Mouse (Mus musculus): ENCODE results near the gene Six1. TPM values are rescaled to one million over a fixed set of nuclear protein-coding genes. Genes with fewer than 3 reads are reported as not detected.
"Not testable (repeated sequence)": the region's sequence is repeated elsewhere in the genome, so short reads cannot be mapped to it uniquely, and the experiment has no call there.

Gene Six1
- polyA plus RNA-seq (2015; fragmentation: Nextera tagmentation; extraction: Ambion mirVana) = 28.2 and 34.3 TPM in 2 replicates

DNA sequence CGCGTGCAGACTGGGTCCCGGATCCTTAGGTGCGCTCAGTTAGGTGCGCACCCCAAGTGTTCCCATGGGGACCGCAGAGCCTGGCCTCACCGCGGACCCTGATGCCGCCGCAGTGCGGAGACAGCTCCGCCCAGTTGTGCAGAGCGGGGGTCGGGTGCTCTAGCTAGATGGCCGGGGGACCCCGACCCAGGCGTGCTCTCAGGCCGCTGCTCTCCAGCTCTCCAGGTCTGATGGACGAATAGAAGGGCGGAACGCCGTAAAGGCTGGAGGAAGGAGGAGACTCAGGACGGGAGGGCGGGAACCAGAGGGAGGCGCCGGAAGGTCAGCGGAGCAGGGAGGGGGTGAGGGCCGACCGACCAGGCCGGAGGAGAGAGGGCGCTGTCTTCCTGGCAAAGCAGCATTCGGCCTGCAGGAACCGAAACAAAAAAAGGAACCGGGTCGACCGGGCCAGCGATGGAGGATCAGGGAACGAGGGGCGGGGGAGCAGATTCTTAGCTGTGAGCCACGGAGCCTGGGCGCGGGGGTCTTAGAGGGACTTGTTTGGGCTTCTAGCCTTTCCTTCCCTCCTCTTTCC, at the start of gene Six1:
TSS of gene Six1 (minus strand) at position 220 of the 574 bp plus-strand sequence.
- ATAC-seq (ENCODE audit: insufficient number of reproducible peaks, low FRiP score, low TSS enrichment, low read depth) = peak; percentile 90
- peaks cover 71% of the 10 kb centered on the region for H3K27me3 ChIP-seq
- H3K4me3 ChIP-seq = peak within 1 kb of the TSS; percentile 57
- H3K27ac ChIP-seq = peak within 1 kb of the TSS; percentile 80
- under 1% methylated on average over 42 of the region's 42 CpGs for WGBS
- peaks cover 30% of the 10 kb centered on the region for H3K4me1 ChIP-seq
- H3K36me3 ChIP-seq = no peaks in the 10 kb centered on the region
- H3K9me3 ChIP-seq = no peaks in the 10 kb centered on the region
- peak within 1 kb of the TSS; percentile 45 for H3K9ac ChIP-seq
- H3K4me2 ChIP-seq = peak within 1 kb of the TSS; percentile 86

DNA sequence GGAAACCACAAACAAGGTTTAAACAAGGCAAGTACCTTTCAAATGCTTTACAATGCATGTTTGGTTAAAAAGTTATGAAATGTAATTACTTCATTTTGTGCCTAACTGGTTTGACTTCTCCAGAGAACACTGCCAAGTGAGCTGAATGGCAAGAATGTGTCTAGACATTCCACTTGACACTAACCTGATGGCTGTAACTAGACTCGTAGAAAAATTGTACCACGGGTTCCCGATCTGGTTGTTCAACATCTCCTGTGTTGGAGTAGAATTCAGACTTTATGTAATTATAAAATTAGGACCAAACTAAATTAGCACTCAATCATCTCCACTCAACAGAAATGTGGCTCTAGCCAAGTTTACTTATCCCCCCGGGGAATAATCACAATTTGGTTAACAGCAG, 44.9 kb upstream of the Six1 start:
- no peak overlapping the region for H3K9ac ChIP-seq
- no peaks in the 10 kb centered on the region for H3K27me3 ChIP-seq
- no peaks in the 10 kb centered on the region for H3K9me3 ChIP-seq
- WGBS = 74% methylated on average over 4 of the region's 4 CpGs
- peaks cover 13% of the 10 kb centered on the region for H3K36me3 ChIP-seq
- H3K27ac ChIP-seq = no peak overlapping the region
- H3K4me2 ChIP-seq = no peak overlapping the region
- H3K4me3 ChIP-seq = no peak overlapping the region
- no peak for ATAC-seq (ENCODE audit: insufficient number of reproducible peaks, low FRiP score, low TSS enrichment, low read depth)
- no peaks in the 10 kb centered on the region for H3K4me1 ChIP-seq

DNA sequence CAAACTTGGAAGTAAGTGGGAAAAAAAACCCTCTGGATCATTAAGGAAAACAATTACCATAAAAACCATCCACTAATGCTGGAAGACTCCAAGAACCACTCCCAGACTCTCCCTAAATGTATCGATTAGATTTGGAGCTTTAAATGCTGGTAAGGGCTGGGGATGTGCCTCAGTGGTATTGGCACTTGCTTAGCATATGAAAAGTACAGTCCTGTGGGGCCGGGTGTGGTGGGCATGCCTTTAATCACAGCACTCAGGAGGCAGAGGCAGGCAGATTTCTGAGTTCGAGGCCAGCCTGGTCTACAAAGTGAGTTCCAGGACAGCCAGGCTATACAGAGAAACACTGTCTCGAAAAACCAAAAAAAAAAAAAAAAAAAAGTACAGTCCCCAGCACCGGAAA, 42.5 kb upstream of the Six1 start:
- 91% methylated on average over 5 of the region's 5 CpGs for WGBS
- H3K27me3 ChIP-seq; H3K9ac ChIP-seq; H3K4me3 ChIP-seq; H3K4me2 ChIP-seq; H3K9me3 ChIP-seq; ATAC-seq (ENCODE audit: insufficient number of reproducible peaks, low FRiP score, low TSS enrichment, low read depth); H3K36me3 ChIP-seq; H3K4me1 ChIP-seq; H3K27ac ChIP-seq: not testable (repeated sequence)

DNA sequence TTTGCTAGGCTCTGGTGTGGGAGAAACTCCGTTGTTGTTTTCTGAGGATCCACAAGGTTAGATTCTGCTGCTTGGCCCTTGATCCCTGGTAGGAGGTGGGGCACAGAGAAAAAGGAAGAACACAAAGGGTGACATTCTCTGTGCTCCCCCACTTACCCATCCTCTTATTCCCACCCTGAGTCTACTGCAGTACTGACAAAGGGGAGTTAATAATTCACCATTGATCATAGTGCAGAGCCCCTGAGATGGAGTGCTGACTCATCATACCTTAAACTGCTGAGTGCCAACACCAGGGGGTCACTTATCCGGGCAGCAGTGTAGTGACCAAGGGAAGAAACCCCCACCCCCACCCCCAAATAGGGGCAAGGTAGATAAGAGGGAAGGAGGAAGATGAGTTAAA, 40.9 kb upstream of the Six1 start:
- WGBS = 37% methylated on average over 2 of the region's 2 CpGs
- Histone ChIP-seq H3K4me3 (no peak overlapping the region), H3K9ac (no peak overlapping the region), H3K9me3 (no peaks in the 10 kb centered on the region), H3K36me3 (no peaks in the 10 kb centered on the region), H3K4me1 (no peaks in the 10 kb centered on the region), H3K27ac (no peak overlapping the region), H3K4me2 (no peak overlapping the region), H3K27me3 (no peaks in the 10 kb centered on the region)
- no peak for ATAC-seq (ENCODE audit: insufficient number of reproducible peaks, low FRiP score, low TSS enrichment, low read depth)

DNA sequence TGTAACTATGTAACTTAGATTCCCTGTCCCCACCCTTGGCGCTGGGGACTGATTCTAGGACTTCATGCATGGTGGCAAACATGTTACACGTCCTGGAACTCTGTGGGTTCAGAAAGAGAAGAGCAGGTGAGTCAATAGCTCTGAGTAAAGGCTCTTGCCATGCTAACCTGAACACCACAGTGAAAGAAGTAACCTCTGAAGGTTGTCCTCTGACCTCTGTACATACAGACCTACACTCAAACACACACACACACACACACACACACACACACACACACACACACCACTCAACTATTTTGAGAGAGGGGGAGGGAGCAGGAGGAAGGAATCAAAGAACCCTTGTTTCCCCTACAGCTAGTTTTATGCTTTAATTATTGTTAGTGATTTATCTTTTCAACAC, 40.5 kb upstream of the Six1 start:
- Histone ChIP-seq H3K4me1 (no peaks in the 10 kb centered on the region), H3K27me3 (no peaks in the 10 kb centered on the region), H3K9ac (no peak overlapping the region), H3K4me3 (no peak overlapping the region), H3K4me2 (no peak overlapping the region), H3K36me3 (no peaks in the 10 kb centered on the region), H3K27ac (no peak overlapping the region), H3K9me3 (no peaks in the 10 kb centered on the region)
- WGBS = 74% methylated on average over 2 of the region's 2 CpGs
- ATAC-seq (ENCODE audit: insufficient number of reproducible peaks, low FRiP score, low TSS enrichment, low read depth) = no peak

DNA sequence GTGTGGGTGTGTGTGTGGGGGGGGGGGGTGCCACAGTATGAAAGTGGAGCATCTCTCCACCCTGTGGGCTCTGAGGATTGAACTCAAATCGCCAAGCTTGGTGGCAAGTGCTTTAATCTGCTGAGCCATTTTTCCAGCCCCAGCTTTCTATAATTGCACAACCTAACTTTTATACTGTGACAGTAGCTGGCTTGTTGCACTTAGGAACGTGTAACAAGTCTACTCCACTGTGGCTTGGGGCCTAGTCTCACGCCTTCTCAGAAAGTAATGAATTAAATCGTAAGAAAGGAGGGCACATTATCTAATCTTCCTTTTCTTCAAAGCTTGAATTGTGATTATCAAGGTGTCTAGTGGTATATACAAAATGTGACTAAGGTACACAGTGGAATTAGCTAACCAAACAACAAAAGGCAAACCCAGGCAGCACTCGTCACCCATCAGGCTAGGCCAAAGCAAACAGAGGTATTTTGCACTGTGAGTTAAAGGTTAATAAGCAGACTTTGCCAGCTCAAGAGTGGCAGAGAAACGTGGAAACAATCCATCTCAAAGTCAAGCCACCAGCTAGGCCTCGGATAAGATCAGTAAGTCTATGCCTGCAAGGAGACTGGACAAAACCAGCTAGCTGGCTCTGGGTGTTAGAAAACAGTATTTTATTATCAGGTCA, 37.1 kb upstream of the Six1 start:
- WGBS = 75% methylated on average over 7 of the region's 7 CpGs
- no peak for ATAC-seq (ENCODE audit: insufficient number of reproducible peaks, low FRiP score, low TSS enrichment, low read depth)
- H3K4me1 ChIP-seq = no peaks in the 10 kb centered on the region
- H3K4me3 ChIP-seq = no peak overlapping the region
- H3K9me3 ChIP-seq = no peaks in the 10 kb centered on the region
- H3K27me3 ChIP-seq = no peaks in the 10 kb centered on the region
- H3K4me2 ChIP-seq = no peak overlapping the region
- no peaks in the 10 kb centered on the region for H3K36me3 ChIP-seq
- H3K9ac ChIP-seq = no peak overlapping the region
- no peak overlapping the region for H3K27ac ChIP-seq

DNA sequence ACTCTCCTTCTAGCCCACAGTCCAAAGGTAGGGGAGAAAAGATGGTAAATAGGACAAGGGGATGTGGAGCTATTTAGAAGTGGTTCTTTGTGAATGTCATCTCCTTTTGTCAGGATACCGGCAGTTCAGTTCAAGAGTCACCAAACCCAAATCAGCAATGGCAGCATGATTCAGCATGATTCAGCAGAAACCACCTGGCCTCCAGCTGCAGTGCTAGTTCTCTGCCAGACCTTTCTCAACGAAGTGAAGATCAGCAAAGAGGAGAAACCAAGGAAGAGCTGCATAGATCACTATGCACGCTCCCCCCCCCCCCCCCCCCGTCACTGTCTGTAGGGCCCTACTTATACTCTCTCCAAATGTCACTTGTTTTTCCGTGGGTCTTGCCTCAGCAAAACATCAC, 35.2 kb upstream of the Six1 start:
- no peaks in the 10 kb centered on the region for H3K36me3 ChIP-seq
- H3K4me2 ChIP-seq = no peak overlapping the region
- H3K9me3 ChIP-seq = no peaks in the 10 kb centered on the region
- no peak overlapping the region for H3K9ac ChIP-seq
- no peaks in the 10 kb centered on the region for H3K27me3 ChIP-seq
- WGBS = 68% methylated on average over 5 of the region's 5 CpGs
- no peak for ATAC-seq (ENCODE audit: insufficient number of reproducible peaks, low FRiP score, low TSS enrichment, low read depth)
- no peaks in the 10 kb centered on the region for H3K4me1 ChIP-seq
- H3K4me3 ChIP-seq = no peak overlapping the region
- no peak overlapping the region for H3K27ac ChIP-seq

DNA sequence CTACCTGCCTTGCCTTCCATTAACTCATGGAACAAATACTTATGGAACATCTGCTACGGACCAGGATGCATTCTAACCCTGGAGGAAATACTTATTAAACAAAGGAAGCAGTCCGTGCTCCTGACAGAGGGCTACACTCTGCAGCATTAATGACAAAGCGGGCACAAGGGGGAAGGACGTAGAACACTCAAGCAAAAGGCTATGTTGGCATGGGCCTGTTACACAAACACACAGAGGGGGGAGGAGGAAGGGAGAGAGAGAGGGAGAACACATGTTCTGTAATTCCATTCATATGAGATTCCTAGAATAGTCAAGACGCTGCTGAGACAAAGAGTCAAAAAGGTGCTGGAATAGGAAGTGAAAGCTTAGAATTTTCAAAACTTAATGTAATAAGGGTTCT, 34.8 kb upstream of the Six1 start:
- Histone ChIP-seq H3K4me3 (no peak overlapping the region), H3K27me3 (no peaks in the 10 kb centered on the region), H3K27ac (no peak overlapping the region), H3K36me3 (no peaks in the 10 kb centered on the region), H3K4me1 (no peaks in the 10 kb centered on the region), H3K9ac (no peak overlapping the region), H3K9me3 (no peaks in the 10 kb centered on the region), H3K4me2 (no peak overlapping the region)
- WGBS = 66% methylated on average over 5 of the region's 5 CpGs
- ATAC-seq (ENCODE audit: insufficient number of reproducible peaks, low FRiP score, low TSS enrichment, low read depth) = no peak

DNA sequence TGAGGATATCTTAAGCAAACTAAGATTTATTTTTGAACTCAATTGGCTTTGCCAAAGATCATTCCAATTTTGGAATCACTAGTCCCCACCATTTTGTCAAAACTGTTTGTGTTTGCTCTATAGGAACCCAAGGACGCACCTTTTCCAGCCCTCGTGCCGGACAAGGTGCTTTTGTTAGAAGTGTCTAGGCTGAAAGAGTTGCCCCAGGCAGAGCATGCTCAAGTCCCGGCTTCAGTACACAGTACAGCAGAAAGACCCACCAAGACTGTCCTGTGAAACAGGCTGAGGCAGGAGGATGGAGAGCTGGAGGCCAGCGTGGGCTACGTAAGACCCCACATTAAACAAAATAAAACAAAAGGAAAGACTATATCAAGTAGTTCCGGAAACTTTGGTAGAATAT, 33.4 kb upstream of the Six1 start:
- H3K9me3 ChIP-seq = no peaks in the 10 kb centered on the region
- H3K4me3 ChIP-seq = no peak overlapping the region
- no peak overlapping the region for H3K9ac ChIP-seq
- H3K36me3 ChIP-seq = no peaks in the 10 kb centered on the region
- no peak overlapping the region for H3K4me2 ChIP-seq
- no peak for ATAC-seq (ENCODE audit: insufficient number of reproducible peaks, low FRiP score, low TSS enrichment, low read depth)
- 74% methylated on average over 7 of the region's 7 CpGs for WGBS
- no peaks in the 10 kb centered on the region for H3K4me1 ChIP-seq
- no peaks in the 10 kb centered on the region for H3K27me3 ChIP-seq
- H3K27ac ChIP-seq = no peak overlapping the region

DNA sequence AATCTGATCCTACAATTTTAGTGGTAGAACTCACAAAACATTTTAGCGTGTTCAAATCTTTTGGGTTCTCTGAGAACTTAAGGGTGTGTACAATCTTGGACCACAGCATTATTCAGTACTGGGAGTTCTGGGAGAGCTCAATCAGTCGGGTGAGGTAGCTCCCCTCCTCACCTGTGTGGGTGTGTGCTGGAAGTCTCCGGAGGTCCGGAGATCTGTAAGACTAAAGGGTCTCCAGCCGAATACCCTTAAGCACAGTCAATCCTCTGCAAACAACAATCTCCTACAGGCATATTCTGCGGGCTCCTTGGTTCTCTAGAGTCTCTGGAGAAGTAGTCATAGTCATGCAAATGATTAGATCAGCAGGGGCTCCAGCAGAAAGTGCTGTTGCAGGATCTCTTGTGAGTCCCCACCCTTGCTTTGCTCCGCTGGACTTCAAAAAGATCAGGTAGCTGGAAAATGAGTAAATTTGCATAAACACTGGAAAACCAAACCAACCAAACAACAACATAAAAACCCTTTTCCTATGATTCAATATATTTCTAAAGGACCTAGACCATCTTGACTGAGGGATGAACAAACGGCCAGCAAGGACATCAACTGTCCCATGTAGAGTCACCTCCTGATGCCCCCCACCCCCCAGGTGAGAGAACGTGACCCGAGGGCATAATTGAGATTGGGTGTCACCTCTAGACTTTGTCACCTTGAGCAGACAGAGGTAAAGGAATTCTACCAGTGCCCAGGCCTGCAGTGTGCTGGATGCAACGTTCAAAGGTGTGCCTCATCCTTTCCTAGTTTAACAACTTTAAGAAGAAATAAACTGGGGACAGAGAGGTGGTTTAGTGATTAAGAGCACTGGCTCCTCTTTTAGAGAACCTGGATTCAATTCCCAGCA, 32.3 kb upstream of the Six1 start:
- Histone ChIP-seq H3K9ac (no peak overlapping the region), H3K4me3 (no peak overlapping the region), H3K4me2 (no peak overlapping the region), H3K9me3 (no peaks in the 10 kb centered on the region), H3K4me1 (no peaks in the 10 kb centered on the region), H3K27me3 (no peaks in the 10 kb centered on the region), H3K36me3 (no peaks in the 10 kb centered on the region), H3K27ac (no peak overlapping the region)
- no peak for ATAC-seq (ENCODE audit: insufficient number of reproducible peaks, low FRiP score, low TSS enrichment, low read depth)
- WGBS = 32% methylated on average over 11 of the region's 11 CpGs

DNA sequence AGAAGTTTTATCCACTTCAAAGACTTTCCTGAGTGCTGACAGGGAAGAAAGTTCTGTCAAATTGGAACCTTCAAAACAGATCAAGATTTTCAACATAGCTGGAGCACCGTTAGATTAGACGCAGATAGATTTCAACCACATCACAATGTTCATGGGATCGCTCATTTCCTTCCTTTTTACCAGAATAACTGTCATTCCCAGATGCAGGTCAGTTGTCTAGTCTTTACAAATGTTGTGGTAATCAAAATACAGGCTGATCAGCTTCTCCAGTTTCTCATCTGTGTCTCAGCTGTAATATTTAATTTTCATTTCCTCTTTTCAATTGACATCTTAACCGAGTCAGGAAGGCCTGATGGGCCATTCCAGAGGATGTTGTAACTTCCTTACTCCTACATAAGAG, 30.1 kb upstream of the Six1 start:
- 74% methylated on average over 4 of the region's 4 CpGs for WGBS
- H3K4me3 ChIP-seq = no peak overlapping the region
- no peak for ATAC-seq (ENCODE audit: insufficient number of reproducible peaks, low FRiP score, low TSS enrichment, low read depth)
- H3K27ac ChIP-seq = no peak overlapping the region
- no peaks in the 10 kb centered on the region for H3K4me1 ChIP-seq
- no peak overlapping the region for H3K4me2 ChIP-seq
- no peaks in the 10 kb centered on the region for H3K27me3 ChIP-seq
- no peaks in the 10 kb centered on the region for H3K9me3 ChIP-seq
- H3K36me3 ChIP-seq = no peaks in the 10 kb centered on the region
- H3K9ac ChIP-seq = no peak overlapping the region

DNA sequence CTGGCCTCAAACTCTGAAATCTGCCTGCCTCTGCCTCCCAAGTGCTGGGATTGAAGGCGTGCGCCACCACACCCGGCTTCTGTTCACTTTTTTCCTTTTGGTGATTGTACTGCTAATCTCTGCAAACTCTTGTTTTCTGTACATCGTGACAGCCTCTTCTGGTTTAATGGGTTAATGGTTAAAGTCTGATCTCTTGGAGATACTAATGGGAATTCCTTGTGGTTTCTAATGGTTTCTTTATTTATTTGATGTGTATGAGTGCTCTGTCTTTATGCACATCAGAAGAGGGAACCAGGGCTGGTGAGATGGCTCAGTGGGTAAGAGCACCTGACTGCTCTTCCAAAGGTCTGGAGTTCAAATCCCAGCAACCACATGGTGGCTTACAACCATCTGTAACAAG, 28.1 kb upstream of the Six1 start:
- not testable (repeated sequence) for H3K4me2 ChIP-seq; H3K9ac ChIP-seq; H3K27me3 ChIP-seq; H3K27ac ChIP-seq; H3K4me3 ChIP-seq; H3K9me3 ChIP-seq; H3K36me3 ChIP-seq; ATAC-seq (ENCODE audit: insufficient number of reproducible peaks, low FRiP score, low TSS enrichment, low read depth); H3K4me1 ChIP-seq
- WGBS = 85% methylated on average over 4 of the region's 4 CpGs
